Mouse (Mus musculus): ENCODE measurements around the gene Slc2a4. TPM values are rescaled to one million over a fixed set of nuclear protein-coding genes. Genes with fewer than 3 reads are reported as not detected.
"Not testable (repeated sequence)": the region's sequence is repeated elsewhere in the genome, so short reads cannot be mapped to it uniquely, and the experiment has no call there.

The Slc2a4 gene
- total RNA-seq, 2 experiments from 2014 or later = 402 to 439 TPM

DNA sequence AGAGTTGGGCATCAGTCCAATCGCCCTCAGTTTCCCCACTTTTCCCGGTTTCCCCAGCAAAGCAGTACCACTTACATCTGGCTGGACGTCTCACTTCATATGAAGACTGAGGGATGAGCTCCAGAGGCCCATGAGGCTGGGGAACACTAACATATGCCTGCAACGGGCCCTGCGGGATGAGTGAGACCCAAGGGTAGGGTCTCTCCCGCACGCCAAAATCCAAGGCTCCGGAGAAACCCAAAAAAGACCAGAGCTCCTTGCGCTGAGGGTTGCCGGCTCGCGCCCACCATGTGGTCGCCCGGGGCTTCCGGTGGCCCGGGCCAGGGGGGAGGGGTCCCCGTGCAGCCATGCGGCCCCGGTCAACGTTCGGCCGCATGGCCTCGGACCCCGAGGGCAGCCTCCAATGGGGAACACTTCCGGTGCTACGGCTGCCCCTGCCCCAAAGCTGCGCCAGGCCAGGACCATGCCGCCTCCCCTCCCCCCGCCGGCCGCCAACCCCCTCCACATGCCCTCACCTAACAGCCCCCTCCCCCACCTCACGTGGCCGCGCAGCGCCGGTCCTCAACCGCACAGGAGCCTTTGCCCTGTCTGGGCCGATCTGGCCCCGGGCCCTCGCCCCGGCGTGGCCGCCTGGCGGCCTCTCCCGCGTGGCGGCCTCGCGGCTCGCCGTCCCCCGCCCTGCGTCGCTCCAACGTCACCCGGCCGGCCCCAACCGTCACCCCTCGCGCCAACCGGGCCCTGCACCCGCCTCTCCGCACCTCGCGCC is 27.5 kb downstream of the Slc2a4 start:
- no peak for DNase-seq

DNA sequence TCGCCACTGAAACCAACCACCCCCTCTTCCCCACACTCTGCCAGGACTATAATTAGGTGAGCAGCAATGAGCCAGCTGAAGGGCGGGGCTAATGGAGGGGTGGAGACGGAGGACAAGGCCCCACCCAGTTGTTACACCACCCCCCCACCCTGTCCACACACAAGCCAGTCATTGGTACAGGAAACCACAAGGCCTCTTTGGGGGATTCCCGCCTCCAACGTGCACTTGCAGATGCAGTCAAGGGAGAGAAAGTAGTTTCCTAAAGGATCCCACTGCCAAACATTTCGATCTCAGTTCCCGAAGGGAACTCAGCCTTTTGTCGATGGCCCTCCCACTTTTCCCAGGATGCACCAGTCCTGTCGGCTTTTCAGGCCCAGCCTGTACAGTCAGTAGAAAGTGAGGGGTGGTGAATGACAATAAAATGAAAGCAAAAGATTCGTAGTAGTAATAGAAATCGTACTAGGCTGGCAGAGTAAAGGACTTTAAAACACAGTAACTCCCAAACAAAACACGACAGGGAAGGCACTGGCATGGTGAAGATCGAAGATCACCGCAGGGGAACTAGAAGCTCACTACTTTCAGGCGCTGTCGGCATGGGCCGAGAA is 28.2 kb downstream of the Slc2a4 start:
- DNase-seq = peak; percentile 91 to 92

DNA sequence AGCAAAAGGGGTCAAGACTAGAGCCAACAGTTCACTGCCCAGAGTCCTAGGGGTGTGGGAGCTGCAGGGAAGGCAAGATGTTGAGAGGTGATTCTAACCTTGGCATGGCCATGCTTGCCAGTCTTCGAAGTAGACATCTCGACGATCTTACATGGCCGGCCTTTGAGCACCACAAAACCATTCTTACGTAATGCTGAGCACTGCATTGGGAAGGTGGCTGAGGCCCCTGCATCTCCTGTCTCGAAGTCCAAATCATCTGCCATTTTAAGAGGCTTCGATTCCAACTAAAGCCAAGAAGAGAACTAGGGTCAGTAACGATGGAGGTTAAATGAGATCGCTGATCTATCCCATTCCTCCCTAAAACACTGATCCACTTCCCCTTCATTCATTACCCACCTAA is 28.9 kb downstream of the Slc2a4 start:
- no peak for DNase-seq

DNA sequence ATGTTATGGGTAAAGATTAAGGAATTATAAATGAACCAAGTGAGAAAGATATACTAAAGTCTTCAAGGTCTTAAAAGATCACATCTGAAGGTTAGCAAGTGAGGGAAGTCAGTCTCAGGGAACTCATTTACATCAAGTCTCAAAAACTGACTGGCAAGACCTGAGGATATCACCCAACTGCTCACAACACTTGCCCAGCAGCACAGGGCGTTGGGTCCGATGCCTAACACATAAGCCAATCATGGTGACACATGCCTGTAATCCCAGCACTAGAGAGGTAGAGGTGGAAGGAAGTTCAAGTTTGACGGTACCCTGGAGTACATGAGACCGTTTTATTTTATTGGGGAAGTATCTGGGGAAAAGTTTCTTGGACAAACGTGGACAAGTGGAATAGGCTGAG is 29.9 kb downstream of the Slc2a4 start:
- no peak for DNase-seq

DNA sequence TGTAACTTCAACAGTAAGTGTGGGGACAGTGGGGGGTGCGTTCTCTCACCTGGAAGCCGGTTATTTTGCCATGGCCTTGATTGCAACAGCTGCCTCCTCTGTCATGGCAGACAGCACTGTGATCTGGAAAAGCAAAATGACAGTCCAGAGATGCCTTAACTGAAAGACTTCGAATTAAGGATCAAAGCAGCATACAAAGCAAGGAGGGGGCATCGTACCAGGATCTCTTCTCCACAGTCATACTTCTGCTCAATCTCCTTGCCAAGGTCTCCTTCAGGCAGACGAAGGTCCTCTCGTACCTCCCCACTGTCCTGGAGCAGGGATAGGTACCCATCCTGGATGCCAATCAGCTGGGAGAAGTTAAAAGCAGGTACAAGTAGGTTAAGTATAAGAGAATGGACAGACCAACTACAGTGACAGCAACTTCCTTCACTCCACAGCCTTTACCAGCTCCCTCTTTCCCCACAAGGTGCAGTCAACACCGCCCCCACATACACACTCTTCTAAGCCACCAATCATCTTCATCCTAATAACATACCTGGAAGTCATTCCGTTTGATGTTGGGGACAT is 30.5 kb downstream of the Slc2a4 start:
- DNase-seq = no peak

DNA sequence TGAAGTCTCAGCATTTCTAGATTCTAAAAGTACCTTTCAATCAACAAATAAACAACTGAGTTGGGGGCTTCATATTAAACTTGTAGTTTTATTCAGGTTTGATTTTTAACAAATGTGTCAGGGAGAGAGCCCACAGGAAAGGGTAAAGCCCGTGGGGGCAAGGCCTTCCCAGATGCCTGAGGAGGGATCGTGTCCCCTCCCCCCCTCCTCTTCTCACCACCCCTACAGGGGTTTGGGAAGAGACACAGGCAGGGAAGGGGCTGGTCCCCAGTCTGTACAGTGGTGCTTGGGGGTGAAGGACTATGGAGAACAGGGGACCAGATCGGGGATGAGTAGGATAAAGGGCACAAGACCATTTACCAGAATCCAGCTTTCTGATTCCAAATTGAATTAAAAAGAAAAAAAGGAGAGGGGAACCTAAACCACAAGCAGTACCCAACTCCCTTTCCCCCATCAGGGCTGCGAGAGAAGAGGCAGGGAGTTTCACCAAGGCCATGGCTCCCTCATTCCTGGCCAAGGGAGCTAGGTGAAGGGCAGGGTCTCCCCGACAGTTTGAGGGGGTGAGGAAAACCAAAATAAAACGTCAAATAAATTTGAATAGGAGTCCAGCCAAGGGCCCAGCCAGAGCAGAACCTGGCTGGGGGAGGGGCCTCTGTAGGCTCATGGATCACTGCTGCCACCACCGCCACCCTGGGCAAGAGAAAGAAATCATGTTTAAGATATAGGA is 31.2 kb downstream of the Slc2a4 start:
- not testable (repeated sequence) for DNase-seq

DNA sequence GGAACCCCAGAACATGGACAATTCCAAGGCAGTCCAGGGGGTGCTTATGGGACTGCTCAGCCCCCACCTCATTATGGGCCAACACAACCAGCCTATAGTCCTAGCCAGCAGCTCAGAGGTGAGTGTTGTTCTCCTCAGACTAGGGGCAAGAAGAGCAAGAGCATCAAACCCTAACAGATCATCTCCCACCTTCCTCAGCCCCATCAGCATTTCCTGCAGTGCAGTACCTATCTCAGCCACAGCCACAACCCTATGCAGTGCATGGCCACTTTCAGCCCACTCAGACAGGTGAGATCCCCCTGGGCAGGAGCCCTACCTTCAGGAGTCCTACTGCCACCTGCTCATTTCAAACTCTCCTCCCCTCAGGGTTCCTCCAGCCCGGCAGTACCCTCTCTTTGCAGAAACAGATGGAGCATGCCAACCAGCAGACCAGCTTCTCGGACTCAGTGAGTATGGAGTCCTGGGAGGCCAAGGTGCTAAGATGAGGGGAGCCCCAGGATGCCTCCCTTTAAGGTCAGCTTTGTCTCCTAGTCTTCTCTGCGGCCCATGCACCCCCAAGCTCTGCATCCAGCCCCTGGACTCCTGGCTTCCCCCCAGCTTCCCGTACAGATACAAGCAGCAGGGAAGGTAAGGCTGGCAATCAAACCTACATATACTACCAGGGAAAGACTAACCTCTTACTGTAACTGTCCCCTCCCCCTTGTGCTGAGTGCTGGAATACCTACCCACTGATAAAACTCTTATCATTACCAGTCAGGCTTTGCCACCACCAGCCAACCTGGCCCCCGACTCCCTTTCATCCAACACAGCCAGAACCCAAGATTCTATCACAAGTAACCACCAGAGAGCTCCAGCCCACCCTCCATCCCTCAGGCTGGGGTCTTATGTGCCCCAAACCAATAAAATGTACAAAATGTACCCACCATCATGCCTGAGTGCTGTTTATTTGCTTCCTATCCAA is 32.0 kb downstream of the Slc2a4 start:
- no peak for DNase-seq

DNA sequence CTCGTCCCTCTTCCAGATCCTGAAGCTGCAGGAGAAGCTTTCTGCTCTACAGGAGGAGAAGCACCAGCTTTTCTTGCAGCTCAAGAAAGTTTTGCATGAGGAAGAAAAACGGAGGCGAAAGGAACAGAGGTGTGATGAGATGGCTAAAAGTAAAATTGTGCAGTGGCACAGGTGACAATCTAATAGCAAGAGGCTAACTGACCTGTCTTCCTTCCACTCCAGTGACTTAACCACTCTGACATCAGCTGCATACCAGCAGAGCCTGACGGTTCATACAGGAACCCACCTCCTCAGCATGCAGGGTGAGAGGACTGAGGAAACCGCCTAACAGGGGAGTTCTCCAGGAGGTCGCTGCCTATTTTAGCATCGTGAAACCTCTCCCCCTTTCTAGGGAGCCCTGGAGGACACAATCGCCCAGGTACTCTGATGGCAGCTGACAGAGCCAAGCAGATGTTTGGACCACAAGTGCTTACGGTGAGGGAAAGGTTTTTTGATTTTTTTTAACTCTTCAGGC is 33.0 kb downstream of the Slc2a4 start:
- no peak for DNase-seq

DNA sequence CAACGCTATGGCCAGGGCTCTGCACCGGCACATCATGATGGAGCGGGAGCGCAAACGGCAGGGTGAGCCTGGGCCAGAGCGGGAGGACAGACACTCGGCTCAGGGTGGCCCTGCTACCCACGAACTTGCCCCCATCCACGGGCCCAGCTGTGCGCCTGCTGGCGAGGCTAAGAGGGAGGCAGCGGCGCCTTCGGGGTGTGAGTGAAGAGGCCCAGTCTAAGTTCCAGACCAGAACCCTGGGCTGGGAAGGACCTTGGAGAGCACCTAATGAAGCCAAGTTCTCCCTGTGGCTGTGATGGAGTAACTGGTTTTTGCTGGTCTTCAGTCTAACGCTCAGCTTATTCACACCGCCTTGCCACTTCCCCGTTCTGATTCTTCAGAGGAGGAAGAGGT is 33.6 kb downstream of the Slc2a4 start:
- no peak for DNase-seq

DNA sequence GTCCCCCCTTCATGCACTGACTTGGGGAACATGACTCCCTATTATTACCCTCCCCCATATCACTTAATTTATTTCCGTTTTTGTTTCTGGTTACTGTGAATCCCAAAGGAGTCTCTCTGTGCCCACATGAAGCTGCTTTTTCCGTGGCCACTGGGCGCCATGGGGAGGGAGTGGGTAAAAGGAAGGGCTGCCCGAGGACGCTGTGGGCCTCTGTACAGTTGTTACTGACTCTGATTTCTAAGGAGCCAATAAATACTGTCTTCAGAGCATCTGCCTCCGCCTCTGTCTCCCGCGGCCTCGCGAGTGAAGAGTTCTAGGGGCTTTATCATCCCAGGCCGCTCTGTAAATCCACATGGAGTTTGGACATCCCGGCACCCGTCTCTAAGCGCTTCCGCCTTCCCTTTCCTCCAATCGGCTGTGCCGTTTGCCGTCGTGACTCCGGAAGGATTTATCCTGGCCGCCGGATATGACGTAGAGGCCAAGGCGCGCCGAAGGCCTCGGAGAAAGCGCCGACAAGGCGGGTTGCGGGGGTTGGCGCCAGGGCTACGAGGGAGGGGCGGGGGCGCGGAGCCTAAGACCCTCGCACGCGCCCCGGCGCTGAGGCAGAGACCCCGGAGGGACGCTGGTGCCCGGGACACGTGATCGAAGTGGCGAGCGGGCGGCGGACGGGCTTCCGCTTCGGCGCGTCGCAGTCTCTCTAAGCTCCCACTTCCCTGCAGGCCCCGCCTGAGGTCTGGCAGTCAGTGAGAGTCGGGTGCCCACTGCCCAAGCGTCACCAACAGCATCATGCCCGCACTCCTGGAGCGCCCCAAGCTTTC is 34.2 kb downstream of the Slc2a4 start, which contains the start of gene Gps2:
Gps2 (plus strand) TSS at position 335 of the 818 bp plus-strand sequence.
- peak; percentile 95 to 97 for DNase-seq

DNA sequence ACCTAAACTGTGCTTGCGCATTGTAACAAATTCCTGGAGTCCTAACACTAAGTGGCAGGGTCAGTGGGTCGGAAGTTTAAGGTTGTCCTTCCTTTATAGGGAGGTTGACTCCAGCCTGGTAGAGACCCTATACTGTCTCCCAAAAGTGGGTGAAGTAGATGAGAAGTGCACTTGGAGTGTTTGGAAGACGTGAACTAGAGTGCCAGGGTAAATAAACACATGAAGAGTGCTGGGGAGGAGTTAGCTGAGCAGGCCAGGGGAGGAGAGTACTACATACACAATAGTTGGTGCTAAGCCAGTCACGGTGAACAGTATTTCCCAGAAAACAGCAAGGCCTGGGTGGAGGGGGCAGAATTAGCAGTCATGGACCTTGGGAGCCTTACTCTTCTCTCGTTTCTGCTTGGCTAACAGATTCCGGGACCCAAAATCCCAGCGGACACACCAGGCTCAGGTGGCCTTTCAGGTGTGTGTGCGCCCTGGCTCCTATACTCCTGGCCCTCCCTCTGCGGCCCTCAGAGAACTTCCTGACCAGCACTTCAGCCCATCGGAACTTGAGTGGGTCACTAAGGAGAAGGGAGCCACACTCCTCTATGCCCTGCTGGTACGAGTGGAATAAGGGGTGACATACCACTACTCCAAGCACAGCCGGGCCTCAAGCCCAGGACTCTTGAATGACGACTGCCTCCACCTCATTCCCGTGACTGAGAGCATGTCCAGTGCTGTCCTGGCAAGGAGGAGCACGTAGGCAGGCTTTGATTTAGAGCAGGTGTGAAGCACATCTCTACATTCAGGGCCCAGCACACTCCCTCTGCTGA is 35.1 kb downstream of the Slc2a4 start:
- no peak for DNase-seq

DNA sequence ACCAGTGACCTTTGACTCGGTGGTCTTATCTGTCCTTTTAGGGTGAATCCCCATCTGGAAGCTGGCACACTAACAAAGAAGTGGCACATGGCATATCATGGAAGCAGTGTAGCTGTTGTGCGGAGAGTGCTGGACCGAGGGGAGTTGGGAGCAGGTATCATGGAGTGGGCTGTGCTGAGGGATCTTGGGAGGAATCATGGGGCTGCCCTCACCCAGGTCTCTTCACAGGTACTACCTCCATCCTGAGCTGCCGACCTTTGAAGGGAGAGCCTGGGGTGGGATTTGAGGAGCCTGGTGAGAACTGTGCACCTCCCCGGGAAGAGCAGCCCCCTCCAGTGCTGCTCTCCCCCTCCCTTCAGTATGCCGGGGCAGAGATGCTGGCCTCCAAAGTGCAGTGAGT is 36.3 kb downstream of the Slc2a4 start:
- no peak for DNase-seq

DNA sequence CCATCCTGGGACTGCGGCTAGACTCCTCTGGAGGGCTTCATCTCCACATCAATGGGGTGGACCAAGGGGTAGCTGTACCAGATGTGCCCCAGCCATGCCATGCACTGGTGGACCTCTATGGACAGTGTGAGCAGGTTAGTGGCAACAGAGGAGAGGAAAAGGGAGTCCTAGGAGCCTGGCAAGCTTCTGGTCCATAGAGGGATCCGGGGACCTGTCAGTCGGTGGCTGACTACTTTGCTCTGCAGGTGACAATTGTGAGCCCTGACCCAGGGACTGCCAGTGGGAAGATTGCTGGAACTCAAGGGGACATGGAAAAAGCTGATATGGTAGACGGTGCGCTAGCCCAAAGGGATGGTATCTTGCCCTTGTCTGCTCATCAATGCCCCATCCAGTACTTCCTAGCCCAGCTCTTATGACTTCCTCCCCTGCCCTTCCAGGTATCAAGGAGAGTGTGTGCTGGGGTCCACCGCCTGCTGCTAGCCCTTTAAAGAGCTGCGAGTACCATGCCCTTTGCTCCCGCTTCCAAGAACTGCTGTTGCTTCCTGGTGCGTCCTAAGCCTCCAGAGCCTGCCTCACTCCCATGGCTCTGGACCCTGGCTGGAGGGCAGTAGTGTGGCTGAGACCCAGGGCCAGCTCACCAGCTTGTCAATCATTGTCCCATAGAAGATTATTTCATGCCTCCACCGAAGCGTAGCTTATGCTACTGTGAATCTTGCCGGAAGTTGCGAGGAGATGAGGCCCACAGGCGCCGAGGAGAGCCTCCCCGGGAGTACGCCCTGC is 37.0 kb downstream of the Slc2a4 start:
- DNase-seq = no peak

DNA sequence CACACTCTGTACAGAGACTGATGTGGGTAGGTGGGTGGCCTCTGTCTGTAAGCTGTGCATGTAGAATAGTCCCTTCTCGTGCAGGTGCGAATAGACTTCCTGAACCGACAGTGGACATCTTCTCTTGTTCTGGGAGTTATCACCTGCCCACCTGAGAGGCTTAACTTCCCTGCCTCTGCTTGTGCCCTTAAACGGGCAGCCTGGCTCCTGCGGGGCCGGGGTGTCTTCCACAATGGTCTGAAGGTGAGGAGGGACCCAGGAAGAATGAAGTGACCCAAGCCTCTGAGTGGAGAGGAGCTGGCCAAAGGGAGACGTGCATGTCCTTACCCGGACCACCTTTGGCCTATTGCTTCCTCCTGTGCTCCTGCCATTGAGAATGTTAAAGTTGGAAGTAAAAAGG is 37.8 kb downstream of the Slc2a4 start:
- no peak for DNase-seq

DNA sequence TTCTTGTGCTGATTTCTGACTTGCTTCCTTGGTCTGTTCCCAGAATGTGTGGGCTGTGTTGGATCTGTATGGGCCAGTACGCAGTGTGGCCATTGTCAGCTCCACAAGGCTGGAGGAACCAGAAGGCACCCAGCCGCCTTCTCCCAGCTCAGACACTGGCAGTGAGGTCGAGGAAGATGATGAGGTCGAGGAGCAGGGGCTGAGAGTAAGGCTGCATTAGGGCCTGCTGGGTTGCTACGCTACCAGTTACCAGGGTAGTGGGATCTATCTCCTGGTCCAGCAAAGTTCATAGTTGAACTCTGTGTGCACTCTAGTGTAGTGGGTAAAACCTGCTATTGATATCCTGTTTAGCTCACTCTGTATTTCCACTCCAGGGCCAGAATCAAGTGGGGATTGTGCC is 38.8 kb downstream of the Slc2a4 start:
- DNase-seq = no peak

DNA sequence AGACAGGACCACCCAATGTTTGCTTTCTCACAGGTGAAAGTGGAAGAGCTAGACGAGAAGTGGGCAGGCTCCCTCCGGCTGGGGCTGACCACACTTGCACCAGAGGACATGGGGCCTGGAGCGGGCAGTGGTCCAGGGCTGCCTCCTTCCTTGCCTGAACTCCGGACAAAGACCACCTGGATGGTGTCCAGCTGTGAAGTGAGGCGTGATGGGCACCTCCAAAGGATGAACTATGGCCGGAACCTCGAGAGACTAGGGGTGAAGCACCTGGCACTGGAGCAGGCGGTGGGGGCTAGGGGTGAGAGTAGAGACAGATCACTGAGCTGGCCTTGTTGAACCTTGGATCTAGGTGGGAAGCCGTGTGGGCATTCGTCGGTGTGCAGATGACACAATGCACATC is 39.3 kb downstream of the Slc2a4 start:
- no peak for DNase-seq

DNA sequence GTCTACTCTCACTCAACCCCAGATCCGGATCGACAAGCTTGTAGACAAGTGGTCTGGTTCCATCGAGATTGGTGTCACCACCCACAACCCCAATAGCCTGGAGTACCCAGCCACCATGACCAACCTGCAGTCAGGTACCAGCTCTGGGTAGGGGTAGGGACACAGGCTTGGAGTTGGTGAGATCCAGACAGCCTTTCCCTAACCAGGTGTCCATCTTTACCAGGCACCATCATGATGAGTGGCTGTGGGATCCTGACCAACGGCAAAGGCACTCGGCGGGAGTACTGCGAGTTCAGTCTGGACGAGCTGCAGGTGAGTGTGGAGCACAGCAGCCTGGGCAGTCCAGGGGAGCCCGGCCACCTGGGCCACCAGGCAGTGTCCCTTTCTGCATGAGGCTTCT is 43.7 kb downstream of the Slc2a4 start:
- no peak for DNase-seq

DNA sequence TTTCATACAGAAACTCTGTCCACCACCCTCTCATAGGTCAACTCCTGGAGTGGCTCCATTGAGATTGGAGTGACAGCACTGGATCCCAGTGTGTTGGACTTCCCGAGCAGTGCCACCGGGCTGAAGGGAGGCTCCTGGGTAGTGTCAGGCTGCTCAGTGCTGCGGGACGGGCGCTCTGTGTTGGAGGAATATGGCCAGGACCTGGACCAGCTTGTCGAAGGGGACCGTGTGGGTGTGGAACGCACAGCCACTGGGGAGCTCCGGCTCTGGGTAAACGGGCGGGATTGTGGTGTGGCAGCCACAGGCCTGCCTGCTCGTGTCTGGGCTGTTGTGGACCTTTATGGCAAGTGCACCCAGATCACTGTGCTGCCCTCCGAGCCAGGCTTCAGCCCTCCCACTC is 45.0 kb downstream of the Slc2a4 start:
- no peak for DNase-seq

DNA sequence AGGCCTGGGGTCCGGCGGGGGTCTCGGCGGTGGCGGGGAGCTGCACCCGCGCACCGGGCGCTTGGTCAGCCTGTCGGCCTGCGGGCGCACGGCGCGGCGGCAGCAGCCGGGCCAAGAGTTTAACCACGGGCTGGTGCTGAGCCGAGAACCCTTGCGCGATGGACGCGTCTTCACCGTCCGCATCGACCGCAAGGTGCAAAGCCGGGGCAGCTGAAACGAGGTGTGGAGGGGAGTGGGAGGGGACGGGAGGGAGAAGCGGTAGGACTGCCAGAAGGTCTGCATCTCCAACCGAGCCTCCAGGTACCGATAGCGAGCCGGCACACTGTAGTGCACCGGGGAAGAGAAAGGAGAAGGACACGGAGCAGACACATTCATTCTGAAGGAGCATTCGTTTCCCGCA is 46.0 kb downstream of the Slc2a4 start:
- no peak for DNase-seq
